Mouse (Mus musculus): Measurements from ENCODE around the gene Usp47. TPM values are rescaled to one million over a fixed set of nuclear protein-coding genes. Genes with fewer than 3 reads are reported as not detected.

Gene Usp47
- 128 to 156 TPM (median 131 TPM) in 3 replicates for total RNA-seq (2017)

- ATAC-seq (replicated peaks; ENCODE audit: insufficient number of reproducible peaks, low FRiP score, low TSS enrichment, poor library complexity, severe bottlenecking), result peak; percentile 76
These were observed at the start of gene Usp47 for GRCm38 (mm10) chr7:112023150-112023600. Gene Usp47, plus strand, starts transcription at chr7:112023504.

GRCm38 (mm10) chr7:111976401-111976800, 46.9 kb upstream of the Usp47 start:
- ATAC-seq (replicated peaks; ENCODE audit: insufficient number of reproducible peaks, low FRiP score, low TSS enrichment, poor library complexity, severe bottlenecking), result no peak

DNA sequence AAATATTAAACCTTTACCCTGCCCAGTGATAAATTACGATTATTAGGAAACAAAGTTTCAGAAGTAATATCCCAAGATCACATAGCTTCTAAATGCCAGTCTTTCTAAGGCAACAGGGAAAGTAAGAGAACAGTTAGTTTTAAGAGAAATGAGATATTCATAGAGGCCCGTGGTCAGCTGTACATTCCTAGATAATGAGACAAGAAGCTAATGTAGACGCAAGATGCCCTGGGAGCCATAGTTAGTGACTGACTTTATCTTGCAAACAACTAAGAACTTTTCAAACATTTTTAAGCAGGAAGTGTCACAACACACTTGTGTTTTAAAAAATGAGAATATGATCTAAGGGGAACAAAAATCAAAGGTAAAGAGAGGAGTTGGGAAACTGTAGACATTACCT, 45.4 kb upstream of the Usp47 start:
- no peak for ATAC-seq (replicated peaks; ENCODE audit: insufficient number of reproducible peaks, low FRiP score, low TSS enrichment, poor library complexity, severe bottlenecking)

- ATAC-seq (replicated peaks; ENCODE audit: insufficient number of reproducible peaks, low FRiP score, low TSS enrichment, poor library complexity, severe bottlenecking), result no peak
These were observed 41.0 kb upstream of the Usp47 start for GRCm38 (mm10) chr7:111982296-111982695.

GRCm38 (mm10) chr7:111984530-111984929, 38.8 kb upstream of the Usp47 start:
- no peak for ATAC-seq (replicated peaks; ENCODE audit: insufficient number of reproducible peaks, low FRiP score, low TSS enrichment, poor library complexity, severe bottlenecking)

DNA sequence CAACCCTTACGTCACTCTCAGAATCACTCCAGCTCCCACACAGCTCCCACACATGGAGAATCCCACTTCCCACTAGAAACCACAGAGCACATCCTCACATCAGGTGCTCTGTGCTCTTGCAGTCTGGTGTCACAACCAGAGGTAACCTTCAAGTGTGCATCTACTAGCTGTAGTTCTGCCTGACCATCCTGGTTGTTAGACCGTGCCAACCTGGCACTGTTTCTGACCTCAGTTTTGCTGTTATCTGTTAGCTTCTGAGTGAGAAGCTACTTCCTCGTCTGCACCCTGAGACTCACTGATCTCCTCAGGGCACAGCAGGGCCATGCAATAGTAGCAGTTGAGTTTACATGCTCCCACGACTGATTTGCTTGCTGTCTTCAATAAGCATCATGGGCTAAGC, 38.0 kb upstream of the Usp47 start:
- ATAC-seq (replicated peaks; ENCODE audit: insufficient number of reproducible peaks, low FRiP score, low TSS enrichment, poor library complexity, severe bottlenecking), result no peak

DNA sequence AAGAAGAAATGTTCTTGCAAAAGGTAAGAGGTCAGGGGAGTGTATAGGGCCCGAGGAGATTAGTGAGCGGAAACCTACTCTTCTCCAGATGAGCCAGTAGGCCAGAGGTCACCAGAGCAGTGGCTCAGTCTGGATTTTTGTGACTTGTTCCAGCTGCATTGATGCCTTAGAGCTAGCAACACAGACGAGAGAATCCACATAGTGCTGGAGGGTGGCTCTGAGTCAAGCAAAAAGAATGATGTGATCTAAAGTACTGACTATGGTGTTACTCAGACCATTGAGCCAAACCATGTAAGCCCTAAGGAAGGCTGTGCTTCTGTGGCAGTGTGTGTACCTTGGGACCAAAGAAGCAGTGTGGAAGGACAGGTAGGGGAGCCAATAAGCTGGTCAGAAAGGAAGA, 36.4 kb upstream of the Usp47 start:
- no peak for ATAC-seq (replicated peaks; ENCODE audit: insufficient number of reproducible peaks, low FRiP score, low TSS enrichment, poor library complexity, severe bottlenecking)

GRCm38 (mm10) chr7:111997441-111997840, 25.9 kb upstream of the Usp47 start:
- ATAC-seq (replicated peaks; ENCODE audit: insufficient number of reproducible peaks, low FRiP score, low TSS enrichment, poor library complexity, severe bottlenecking), result no peak

- ATAC-seq (replicated peaks; ENCODE audit: insufficient number of reproducible peaks, low FRiP score, low TSS enrichment, poor library complexity, severe bottlenecking), result no peak
These were observed 24.8 kb upstream of the Usp47 start for GRCm38 (mm10) chr7:111998446-111999004.

DNA sequence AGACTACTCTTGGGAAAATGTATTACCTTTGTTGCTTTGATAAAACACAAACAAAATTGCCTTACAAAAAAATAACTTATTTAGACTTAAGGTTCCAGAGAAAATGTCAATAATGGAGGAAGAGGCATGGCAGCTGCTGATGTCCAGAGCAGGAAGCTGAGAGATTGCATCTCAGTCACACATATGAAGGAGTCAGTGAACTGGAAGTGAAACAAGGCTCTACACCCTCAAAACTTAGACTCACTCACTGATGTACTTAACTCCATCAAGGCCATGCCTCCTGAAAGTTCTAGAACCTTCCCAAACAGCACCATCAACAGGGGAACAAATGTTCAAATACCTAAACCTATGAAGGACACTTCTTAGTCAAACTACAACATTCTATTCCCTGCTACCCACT, 23.9 kb upstream of the Usp47 start:
- no peak for ATAC-seq (replicated peaks; ENCODE audit: insufficient number of reproducible peaks, low FRiP score, low TSS enrichment, poor library complexity, severe bottlenecking)

GRCm38 (mm10) chr7:112000166-112000565, 23.1 kb upstream of the Usp47 start:
- ATAC-seq (replicated peaks; ENCODE audit: insufficient number of reproducible peaks, low FRiP score, low TSS enrichment, poor library complexity, severe bottlenecking), result peak; percentile 91

DNA sequence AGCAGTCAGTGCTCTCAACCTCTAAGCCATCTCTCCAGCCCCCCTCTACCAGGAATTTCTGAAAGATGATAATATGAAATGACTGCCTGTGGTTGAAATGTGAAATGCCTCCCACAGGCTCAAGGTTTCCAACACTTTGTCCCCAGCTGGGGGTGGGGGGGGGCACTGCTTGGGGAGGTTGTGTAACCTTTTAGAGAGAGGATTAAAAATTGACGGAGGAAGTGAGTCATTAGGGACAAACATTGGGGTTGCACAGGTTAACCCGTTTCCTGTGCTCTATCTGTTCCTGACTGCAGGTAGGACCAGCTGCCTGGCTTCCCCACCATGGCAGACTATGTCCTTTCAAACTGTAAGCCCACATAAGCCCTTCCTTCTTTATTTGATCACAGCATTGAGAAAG, 12.8 kb upstream of the Usp47 start:
- ATAC-seq (replicated peaks; ENCODE audit: insufficient number of reproducible peaks, low FRiP score, low TSS enrichment, poor library complexity, severe bottlenecking), result no peak

DNA sequence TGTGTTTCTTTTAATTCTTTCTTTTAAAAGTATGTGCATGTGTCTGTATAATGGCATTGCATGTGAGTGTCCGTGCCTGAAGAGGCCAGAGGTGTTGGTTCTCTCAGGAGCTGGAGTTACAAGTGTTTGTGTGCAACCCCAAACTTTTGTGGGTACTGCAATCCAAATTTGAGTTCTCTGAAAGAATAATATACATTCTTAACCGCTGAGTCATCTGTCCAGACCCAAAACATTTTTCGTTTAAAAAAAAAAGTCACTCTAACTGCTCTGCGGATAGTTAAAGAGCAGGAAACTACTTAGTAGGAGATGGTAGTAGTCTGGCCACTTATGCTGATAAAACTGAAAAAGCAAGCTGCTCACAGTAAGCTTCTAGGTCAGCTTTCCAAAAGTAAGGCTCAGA, 12.3 kb upstream of the Usp47 start:
- ATAC-seq (replicated peaks; ENCODE audit: insufficient number of reproducible peaks, low FRiP score, low TSS enrichment, poor library complexity, severe bottlenecking), result no peak

DNA sequence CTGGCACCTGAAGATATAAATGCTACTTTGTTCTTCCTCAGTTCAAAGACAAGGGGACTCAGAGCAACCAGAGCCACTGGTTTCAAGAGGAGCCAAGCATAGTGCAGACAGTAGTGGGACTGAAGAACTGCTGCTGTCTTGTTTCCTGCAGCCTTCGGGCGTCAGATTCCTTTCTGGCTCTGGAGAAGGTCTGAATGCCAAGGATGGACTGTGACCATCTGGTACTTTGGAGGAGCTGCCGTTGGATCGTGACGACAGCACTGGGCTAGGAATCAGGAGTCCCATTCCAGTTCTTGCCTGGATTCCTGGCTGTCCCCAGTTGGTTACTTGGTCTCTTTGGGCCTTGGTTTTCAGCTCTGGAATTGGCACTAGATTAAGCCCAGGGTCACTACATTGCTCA, 11.2 kb upstream of the Usp47 start:
- ATAC-seq (replicated peaks; ENCODE audit: insufficient number of reproducible peaks, low FRiP score, low TSS enrichment, poor library complexity, severe bottlenecking), result no peak

GRCm38 (mm10) chr7:112012621-112013177, 10.6 kb upstream of the Usp47 start:
- ATAC-seq (replicated peaks; ENCODE audit: insufficient number of reproducible peaks, low FRiP score, low TSS enrichment, poor library complexity, severe bottlenecking), result no peak

DNA sequence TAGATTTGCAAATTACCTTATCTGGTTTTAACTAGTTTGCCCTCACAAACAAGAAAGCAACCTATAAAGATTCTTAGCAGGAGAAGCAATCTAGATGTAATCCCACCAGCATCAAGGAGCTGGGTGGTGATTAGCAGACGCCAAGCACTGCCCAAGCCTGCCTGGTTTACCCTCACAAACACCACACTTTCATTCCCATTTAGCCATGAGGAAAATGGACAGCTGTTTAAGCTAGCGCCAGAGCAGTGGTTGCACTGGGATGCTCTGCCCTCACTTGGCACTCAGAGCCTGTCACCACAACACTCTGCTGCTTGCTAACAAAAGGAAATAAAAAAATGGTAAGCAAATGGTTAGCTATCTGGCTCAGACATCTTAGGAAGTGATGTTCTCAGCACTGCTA, 9.2 kb upstream of the Usp47 start:
- ATAC-seq (replicated peaks; ENCODE audit: insufficient number of reproducible peaks, low FRiP score, low TSS enrichment, poor library complexity, severe bottlenecking), result no peak

- ATAC-seq (replicated peaks; ENCODE audit: insufficient number of reproducible peaks, low FRiP score, low TSS enrichment, poor library complexity, severe bottlenecking), result no peak
These were observed 676 bp upstream of the Usp47 start for GRCm38 (mm10) chr7:112022506-112023149.

GRCm38 (mm10) chr7:112023601-112024445, 519 bp downstream of the Usp47 start:
- ATAC-seq (replicated peaks; ENCODE audit: insufficient number of reproducible peaks, low FRiP score, low TSS enrichment, poor library complexity, severe bottlenecking), result peak; percentile 61

DNA sequence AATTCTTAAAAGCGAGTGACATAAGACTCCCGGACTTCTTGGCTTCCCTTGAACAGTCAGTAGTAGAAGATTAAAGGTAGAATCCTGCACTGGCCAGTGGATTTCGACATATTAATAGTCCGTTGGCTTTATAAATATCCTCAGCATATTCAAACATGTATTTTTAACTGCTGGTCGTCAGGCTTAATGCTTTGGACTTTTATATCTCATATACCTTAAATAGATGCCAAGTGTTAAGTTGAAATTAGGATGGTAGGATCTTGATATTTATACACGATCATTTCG, 1.1 kb downstream of the Usp47 start:
- ATAC-seq (replicated peaks; ENCODE audit: insufficient number of reproducible peaks, low FRiP score, low TSS enrichment, poor library complexity, severe bottlenecking), result no peak

GRCm38 (mm10) chr7:112024856-112025255, 1.6 kb downstream of the Usp47 start:
- ATAC-seq (replicated peaks; ENCODE audit: insufficient number of reproducible peaks, low FRiP score, low TSS enrichment, poor library complexity, severe bottlenecking), result no peak
